Mouse (Mus musculus) cerebellum, adult 8-10 months (tissue): Measurements from ENCODE around the gene Wnt10a.
"Not testable (repeated sequence)": the region's sequence is repeated elsewhere in the genome, so short reads cannot be mapped to it uniquely, and the experiment has no call there.

ENCODE experiments used
- DNase-seq: peaks from one replicate; pipeline ENCODE4 v3.0.0; 2022

The Wnt10a gene

GRCm38 (mm10) chr1:74818509-74818908 lies 27.2 kb downstream of the Wnt10a start:
- DNase-seq: no peak

GRCm38 (mm10) chr1:74823598-74823997 lies 32.3 kb downstream of the Wnt10a start:
- not testable (repeated sequence) for DNase-seq

GRCm38 (mm10) chr1:74824518-74825302 lies 33.4 kb downstream of the Wnt10a start:
- no peak for DNase-seq

GRCm38 (mm10) chr1:74830061-74830460 lies 38.7 kb downstream of the Wnt10a start:
- no peak for DNase-seq

- DNase-seq: no peak
Observed at GRCm38 (mm10) chr1:74833255-74833654, 41.9 kb downstream of the Wnt10a start.

GRCm38 (mm10) chr1:74843090-74843489 lies 51.8 kb downstream of the Wnt10a start:
- DNase-seq: no peak

- DNase-seq: no peak
Observed at GRCm38 (mm10) chr1:74846341-74846740, 55.0 kb downstream of the Wnt10a start.

- no peak for DNase-seq
Observed at GRCm38 (mm10) chr1:74848946-74849345, 57.6 kb downstream of the Wnt10a start.

GRCm38 (mm10) chr1:74850251-74850650 lies 58.9 kb downstream of the Wnt10a start:
- DNase-seq: no peak

- DNase-seq: no peak
Observed at GRCm38 (mm10) chr1:74851001-74851775, 59.9 kb downstream of the Wnt10a start.
